Mouse (Mus musculus): Measurements from ENCODE around the gene Dab1.

- TF ChIP-seq POLR2A (IDR thresholded peaks at IDR 0.05; ENCODE audit: insufficient read depth, low read depth, low read length) (no peak), CTCF (IDR thresholded peaks at IDR 0.05; ENCODE audit: insufficient read depth, low read depth, low read length) (no peak)
Observed at GRCm38 (mm10) chr4:103878841-103879240, 259.7 kb downstream of the Dab1 start.

Data from olfactory bulb, adult 2 months (tissue).